Mouse (Mus musculus): ENCODE data around the gene Slc51b.

The Slc51b gene

DNA sequence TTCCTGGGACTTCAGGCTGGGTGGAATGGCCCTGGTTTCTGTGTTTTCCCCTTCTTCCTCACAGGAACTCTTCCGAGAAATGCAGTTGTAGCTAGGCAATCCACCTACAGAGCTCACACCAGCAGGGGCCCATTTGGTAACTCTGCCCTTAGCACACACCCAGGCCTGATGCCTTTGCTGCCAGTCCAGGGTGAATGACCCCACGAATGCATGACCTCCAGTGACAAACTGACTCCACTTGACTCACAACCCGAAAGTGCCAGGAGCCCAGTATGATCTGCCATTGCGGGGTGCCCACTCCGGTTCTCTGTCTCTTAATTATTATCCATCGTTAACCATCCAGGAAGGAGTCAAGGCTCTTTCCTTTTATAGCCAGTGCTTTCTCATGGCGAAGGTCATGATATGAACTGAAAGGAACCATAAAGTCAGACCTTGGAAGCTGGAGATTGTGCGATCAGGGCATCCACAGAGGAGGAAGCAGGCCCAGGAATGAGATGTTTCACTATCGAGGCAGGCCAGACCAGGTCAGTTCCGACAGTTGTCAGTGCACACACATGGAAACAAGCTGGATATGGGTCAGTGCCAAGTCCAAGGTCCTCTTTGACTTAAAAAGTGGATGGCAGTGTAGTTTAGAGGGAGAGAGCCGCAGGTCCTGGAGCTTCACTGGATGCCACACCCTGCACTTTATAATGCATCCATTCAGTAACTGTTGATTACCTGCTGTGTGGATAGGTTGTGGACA is at the start of gene Slc51b:
Gene Slc51b, minus strand, starts transcription at position 196 of the 742 bp plus-strand sequence.
- no peak for DNase-seq (ENCODE audit: low read depth, low spot score)

DNA sequence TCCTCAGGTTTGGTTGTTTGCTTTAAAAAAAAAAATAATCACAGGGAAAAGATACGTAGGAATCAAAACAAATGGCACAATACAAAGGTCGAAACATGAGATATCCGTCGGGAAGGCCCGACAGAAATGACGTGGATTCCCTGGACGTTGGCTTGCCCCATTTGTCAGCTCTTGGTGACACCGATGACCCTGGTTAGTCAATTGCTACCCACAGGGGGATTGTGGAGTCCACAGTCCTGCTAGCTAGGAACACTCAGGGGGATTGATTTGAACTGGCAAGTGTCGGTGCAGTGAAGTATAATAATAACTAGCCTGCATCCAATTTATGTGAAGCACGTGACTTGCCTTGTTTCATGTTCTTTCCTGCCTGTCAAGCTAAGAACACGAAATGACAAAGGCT is 44.9 kb upstream of the Slc51b start:
- DNase-seq (ENCODE audit: low read depth, low spot score) = no peak

DNA sequence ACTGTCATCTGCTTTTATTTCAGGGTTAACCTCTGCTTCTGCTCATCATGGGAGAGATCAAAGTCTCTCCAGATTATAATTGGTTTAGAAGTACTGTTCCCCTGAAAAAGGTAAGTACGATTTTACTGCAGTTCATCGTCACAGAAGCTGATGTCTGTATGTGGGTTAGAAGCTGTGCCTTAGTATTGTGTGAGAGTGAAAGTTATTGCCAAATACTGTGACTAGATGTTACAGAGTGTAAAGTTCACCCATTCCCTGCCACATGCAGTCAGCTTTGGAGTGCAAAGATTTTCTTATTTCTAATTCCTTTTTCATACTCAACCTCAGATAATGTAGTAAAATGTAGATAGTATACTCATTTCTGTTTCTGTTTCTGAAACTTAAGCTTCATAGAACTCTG is 42.5 kb upstream of the Slc51b start:
- no peak for DNase-seq (ENCODE audit: low read depth, low spot score)

DNA sequence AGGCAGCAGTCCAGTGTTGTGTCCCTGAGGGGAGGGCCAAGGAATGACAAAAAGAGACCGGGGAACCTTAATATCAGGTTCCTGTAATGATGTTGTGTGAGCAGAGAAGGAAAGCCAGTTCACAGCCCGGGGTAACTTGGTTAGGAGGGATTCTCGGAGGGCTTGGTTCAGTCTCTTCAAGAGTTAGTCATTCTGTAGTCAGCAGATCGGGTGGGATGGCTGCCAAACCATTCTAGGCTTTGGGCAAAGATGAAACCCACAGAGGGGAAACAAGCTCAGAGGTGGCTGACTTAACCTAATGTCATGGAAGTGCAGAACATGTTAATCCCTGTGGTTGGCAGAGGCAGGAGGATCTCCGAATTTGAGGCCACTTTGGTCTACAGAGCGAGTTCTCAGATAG is 41.4 kb upstream of the Slc51b start:
- no peak for DNase-seq (ENCODE audit: low read depth, low spot score)

DNA sequence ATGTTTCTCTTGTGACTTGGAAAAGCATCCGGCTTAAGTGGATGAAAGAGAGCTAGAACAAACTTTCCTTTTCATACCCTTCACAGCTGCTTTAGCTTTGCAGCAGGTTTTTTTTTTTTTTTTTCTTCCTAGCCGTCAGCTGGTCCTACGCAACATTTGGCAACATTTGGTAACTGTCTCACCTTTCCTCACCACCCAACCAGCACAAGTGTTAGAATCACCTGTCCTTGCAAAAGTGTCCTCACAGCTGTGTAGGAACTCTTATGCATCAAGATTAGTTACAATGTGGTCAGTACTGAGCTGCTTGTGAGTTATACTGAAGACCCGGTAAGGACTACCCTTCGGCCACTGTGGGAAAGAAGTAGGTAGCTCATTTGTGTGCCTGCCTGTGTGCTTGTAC is 39.8 kb upstream of the Slc51b start:
- DNase-seq (ENCODE audit: low read depth, low spot score) = no peak

DNA sequence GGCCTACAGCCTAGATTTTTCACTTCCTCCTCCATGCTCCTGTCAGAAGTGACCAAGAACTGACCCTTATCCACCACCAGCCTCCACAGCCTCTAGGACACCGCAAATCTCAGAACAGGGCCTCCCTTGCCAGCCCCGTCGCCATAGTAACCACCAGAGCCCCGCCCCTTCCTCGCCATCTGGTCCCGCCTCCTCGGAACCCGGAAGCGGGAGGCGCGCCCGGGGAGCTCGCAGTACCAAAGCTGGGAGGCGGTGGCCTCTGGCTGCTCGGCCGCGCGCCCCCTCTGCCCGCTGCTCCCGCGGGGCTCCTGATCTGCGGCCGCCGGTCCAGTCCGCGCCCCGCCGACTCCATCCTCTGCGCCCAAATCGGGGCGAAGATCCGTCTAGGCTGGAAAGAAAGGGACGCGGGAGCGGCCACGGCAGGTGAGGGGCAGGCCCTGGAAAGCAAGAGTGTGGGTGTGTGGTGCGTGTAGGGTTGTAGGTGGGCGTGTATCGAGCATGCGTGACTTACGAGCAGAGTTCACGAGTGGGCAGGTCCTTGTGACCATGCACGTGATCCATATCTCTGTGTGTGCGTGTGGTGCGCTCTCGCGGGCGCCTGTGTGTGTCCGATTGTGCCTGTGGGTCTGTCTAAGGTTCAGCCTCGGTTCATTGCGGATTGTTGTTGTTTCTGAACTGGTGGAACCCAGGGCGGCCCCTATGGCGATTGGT is 38.1 kb upstream of the Slc51b start, which contains the start of gene Spg21:
Gene Spg21, plus strand, starts transcription at position 216 of the 711 bp plus-strand sequence.
- DNase-seq (ENCODE audit: low read depth, low spot score) = peak; percentile 77

DNA sequence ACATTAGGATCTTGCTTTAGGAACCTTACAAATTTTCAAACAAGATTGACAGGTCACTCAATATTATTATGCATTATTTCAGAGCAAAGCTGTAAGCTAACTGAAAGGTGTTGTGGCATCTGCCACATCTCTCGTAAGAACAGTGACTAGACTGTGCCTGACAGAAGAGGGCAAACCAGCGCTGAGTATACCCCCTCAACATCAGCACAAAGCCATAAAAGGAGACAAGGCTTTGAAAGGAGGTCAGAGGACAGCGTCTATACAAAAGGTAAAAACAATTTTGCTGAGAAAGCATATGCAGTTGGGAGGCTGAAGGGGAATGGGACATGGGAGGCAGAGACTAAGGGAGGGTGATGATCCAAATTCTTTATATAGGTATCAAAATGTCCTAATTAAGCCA is 37.4 kb upstream of the Slc51b start:
- no peak for DNase-seq (ENCODE audit: low read depth, low spot score)

DNA sequence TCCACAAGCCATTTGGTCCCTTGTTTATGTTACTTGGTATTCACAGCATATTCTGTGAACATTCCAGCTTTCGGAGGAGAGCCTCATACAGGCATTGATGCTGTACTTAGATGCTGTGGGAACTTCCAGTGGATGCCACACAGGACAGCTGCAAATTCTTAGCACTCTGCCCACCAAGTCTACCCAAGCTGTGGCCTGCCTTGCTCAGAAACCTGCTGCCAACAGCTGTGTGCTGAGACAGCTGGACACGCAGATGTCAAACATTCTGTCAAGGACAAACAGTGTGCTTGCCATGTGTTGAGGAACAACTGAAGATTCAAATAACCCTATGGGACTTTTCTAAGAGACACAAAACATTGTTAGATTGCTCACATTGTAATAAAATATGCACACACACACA is 36.2 kb upstream of the Slc51b start:
- no peak for DNase-seq (ENCODE audit: low read depth, low spot score)

DNA sequence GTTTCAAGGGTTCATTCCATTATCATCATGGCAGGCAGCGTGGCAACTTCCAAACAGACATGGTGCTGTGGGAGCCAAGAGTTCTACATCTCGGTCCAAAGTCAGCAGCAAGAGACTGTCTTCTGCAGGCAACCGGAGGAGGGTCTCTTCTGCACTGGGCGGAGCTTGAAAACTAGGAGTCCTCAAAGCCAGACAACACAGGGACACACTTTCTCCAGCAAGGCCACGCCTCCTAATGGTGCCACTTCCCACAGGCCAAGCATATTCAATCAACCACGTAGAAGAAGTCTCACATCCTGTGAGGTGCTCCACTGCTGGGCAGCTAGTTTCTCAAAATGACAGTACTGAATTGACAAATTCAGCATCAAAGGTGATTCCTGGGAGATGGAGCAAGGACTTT is 25.2 kb upstream of the Slc51b start:
- DNase-seq (ENCODE audit: low read depth, low spot score) = no peak

DNA sequence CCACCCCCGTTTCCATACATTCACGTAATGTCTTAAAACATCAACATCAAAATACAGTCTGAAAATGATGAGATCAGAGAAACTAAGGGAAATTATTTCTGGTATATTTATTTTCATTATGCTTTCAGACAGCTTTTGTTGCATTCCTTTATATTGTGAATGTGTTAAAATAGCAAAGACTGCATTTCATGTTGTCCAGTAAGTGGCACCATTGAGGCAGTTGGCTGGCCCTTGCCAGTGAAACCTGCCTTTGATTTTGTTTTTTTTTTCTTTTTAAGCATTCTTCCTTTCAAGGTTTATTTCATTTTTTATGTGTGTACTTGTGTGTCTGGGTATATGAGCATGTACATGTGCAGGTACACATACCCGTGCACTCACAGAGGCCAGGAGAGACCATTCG is 21.9 kb upstream of the Slc51b start:
- DNase-seq (ENCODE audit: low read depth, low spot score) = no peak

DNA sequence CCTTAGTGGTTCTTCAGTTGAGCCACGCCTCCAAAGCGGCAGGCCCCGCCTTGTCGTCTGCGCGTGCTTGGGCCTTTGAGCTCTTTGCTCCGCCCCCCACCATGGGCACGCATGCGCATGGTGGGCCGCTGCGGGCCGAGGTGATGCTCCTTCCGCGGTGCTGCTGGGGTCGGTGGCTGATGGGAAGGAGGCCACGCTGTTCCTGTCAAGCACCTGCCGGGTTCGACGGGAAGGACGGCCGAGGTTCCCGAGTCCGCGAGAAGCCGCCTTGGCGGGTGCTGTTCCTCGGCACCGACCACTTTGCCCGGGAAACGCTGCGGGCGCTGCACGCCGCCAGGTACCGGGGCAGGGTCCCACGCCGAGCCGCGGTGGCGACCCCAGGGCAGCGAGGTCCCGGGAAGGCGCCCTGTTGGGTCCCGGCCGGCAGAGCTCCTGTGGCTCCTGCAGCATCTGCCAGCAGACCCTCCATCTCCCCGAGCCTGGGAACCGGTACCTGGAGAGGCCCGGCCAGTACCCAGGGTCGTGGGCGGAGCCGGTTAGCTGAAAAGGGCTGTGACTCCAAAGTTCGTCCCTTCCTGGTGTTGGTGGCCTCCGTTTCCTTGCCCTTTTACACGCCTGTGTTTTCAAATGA is 13.0 kb upstream of the Slc51b start, which contains the start of gene Mtfmt:
Gene Mtfmt, plus strand, starts transcription at position 112 of the 631 bp plus-strand sequence.
- DNase-seq (ENCODE audit: low read depth, low spot score) = peak; percentile 80

DNA sequence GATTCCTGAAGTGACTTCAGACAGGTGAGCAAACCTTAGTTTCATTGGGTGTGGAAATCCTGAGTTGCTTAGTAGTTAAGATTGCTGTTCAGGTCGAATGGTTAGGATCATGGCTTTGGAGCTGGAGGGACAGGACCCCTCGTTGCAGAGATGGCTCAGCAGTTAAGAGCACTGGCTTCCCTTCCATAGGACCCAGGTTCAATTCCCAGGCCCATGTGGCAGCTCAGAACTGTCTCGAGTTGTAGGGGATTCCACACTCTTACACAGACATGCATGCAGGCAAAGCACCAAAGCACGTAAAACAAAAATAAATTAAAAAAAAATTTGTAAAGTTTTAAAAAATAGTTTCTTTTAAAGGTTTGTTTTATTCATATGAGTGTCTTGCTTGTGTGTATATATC is 12.5 kb upstream of the Slc51b start:
- DNase-seq (ENCODE audit: low read depth, low spot score) = no peak

DNA sequence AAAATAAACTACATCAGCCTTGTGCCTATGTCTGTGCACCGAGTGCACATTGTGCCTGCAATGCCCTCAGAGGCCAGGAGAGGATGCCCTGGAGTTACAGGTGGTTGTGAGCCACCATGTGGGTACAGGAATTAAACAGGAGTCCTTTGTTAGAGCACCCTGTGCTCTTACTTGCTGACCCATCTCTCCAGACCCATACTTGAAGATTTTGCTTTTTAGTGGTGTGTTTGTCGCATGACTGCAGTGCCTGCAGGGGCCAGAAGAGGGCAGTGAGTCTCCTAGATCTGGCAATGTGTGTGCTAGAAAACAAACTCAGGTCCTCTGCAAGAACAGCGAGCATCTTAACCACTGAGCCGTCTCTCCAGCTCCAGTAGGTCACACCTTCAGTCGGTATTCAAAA is 11.4 kb upstream of the Slc51b start:
- DNase-seq (ENCODE audit: low read depth, low spot score) = no peak

DNA sequence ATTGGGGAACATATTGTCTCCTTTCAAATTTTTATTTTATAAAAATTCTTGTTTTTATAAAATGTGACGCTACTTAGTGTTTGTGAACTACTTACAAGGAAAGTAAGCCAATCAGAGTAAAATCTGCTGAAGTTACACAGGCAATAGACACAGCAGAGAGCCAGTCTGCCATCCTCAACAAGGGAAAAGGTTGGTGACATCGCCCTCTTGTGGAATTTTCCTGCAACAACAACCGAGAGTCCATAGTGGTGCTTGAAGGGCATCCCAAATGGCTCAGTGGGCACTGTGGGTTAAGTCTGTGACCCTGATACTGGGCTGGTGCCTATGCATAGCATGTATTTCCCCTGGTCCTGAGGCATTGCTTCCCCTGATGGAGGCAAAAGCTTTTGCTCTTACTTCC is 9.5 kb upstream of the Slc51b start:
- peak; percentile 68 for DNase-seq (ENCODE audit: low read depth, low spot score)

DNA sequence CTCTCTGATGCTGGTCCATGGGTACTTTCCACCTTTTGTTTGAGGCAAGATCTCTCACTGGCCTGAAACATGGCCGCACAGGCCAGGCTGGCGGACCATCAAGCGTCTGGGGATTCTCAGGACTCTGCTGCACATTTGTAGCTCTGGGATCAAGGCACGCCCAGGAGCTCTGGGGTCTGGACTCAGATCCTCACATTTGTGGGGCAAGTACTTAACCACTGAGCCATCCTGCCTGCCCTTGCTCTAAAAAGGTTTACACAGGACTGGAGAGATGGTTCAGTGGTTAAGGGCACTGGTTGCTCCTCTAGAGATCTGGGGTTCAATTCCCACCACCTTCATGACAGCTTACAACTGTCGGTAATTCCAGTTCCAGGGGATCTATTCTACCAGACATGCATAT is 8.2 kb upstream of the Slc51b start:
- DNase-seq (ENCODE audit: low read depth, low spot score) = no peak

DNA sequence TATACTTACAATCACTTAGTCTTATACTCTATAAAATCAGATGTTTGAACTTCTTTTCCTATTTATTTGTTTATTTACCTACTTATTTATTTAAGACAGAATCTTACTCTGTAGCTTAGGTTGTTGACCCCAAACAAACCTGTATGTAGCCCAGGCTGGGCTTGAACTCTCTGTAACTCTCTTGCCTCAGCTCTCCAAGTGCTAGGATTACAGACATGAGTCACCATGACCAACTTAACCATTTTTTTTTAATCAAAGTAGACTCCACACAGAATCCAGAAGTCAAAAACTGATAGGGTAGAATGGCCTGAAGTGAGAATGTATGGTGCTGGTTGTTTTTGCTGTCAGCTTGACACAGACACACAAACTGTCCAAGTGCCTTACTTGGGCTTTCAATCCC is 7.6 kb upstream of the Slc51b start:
- no peak for DNase-seq (ENCODE audit: low read depth, low spot score)

DNA sequence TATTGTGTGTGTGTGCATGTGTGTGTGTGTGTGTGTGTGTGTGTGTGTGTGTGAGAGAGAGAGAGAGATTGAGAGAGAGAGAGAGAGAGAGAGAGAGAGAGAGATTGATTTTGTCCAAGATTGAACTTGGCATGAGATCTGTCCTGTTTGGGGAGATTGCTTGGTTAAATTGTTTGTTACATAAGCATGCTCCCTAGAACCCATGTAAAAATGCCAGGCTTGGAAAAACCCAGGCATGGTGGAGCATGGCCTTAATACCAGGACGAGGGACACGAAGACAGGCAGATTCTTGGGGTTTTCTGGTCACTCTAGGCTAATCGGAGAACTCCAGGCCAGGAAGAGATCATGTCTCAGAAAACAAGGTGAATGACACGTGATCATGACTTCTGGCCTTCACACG is 5.2 kb upstream of the Slc51b start:
- no peak for DNase-seq (ENCODE audit: low read depth, low spot score)

DNA sequence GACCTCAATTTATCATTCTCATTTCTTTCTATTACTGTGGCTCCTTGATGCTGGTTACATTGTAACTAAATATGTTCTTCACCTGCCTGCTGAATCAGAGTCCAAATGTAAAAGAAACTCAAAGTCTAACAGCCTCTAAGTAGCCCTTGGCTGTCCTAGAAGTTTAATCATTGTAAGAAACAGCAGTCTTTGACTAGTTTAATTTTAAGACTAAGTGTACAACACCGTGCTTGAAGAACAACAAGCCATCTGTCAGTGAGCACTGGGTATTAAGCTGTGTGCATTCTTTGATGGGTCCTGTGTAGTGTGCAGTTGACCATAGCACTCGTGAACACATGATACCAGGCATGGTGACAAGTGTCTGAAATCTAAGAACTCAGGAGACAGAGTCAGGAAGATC is 4.8 kb upstream of the Slc51b start:
- no peak for DNase-seq (ENCODE audit: low read depth, low spot score)

DNA sequence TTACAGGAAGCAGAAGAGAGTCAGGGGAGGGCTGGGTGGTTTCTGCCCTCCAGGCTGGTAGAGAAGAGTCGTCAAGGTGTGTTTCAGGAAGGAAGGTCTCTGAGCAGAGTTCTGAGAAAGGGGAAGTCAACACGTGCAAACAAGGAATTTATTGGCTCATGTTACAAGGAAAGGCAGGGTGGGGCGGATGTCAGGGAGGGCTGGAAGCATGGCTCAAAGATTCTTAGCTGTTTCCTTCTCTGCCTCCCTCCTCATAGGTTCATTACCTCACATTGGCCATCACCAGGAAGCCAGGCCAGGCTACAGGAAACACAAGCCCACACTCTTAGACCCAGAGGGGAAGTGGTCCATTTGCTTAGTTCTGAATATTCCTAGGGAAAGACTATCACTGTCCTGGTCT is 1.6 kb upstream of the Slc51b start:
- no peak for DNase-seq (ENCODE audit: low read depth, low spot score)

DNA sequence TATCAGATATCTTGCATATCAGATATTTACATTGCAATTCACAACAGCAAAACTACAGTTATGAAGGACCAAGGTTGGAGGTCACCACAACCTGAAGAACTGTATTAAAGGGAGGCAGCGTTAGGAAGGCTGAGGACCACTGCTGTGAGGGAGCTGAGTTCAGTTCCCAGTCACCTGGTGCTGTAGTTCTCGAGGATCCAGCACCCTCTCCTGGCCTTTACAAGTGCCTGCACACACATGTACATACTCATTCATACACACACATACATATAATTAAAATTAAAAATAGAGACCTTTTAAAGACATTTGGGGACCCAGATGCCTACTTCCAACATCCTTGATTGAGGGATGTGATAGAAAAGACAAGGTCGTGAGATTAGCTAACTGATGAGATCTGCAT is 3.1 kb downstream of the Slc51b start:
- DNase-seq (ENCODE audit: low read depth, low spot score) = no peak

DNA sequence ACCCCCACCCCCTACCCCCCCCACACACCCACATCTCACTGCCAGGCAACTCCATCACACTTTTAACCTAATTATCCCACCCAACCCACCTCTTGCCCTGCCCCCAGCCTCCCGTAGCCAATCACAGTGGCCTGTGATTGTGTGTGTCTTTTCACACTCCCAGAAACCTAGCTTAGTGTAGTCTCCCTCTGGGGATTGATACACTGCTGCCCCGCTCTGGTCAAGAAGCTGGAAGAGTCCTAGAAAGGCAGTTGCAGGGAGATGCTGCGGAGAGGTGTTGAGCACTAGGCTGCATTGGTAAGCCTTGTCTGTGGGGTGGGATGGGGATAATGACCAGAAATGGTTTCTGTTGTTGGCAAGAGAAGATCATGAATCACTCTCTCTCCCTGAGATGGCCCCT is 5.0 kb downstream of the Slc51b start:
- no peak for DNase-seq (ENCODE audit: low read depth, low spot score)

DNA sequence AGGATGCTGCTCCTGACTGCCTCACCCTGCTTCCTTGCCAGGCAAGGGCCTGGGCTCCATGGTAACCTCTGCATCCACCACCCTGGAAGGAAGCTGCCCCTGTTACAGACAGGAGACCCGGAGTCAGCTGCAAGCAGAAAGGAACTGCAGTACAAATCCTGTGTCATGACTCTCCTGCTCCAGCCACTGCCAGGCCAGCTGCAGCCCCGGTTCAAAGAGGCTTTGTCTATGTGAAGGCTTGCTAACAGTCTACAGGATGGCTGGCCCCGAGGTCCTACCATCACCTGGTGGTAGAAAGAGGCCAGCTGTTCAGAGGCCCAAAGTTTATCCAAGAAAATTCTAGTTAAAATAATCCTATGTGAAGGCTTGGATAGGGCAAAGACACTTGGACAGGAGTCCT is 11.4 kb downstream of the Slc51b start:
- DNase-seq (ENCODE audit: low read depth, low spot score) = no peak

DNA sequence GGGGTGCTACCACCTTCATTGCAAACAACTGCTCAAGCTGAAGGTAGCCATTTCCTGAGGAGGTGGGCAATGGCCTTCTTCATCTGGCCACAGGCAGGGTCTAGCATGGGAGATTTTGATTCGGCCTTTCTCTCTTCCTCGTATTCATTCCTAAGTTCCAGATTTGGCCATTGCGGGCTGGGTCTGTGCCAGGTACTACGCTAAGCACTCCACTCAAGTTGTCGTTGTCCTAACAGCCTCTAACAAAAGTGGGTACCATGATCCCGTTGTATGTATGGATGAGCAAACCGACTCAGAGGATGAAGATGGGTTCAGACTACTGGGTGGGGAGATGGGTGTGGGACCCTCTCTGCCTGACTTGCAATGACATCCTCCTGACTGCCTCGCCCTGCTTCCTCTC is 12.4 kb downstream of the Slc51b start:
- DNase-seq (ENCODE audit: low read depth, low spot score) = no peak

Data from retina, adult 2 months (tissue).